Mouse (Mus musculus): Measurements from ENCODE around the gene Lsm10.

- no peak for TF ChIP-seq CTCF (IDR thresholded peaks at IDR 0.05; ENCODE audit: insufficient read depth, low read length)
- TF ChIP-seq POLR2A (IDR thresholded peaks at IDR 0.05; ENCODE audit: borderline replicate concordance, extremely low read depth, low read depth, low read length) = no peak
Observed at GRCm38 (mm10) chr4:126115411-126115810, 19.0 kb downstream of the Lsm10 start.
